Mouse (Mus musculus) forebrain, postnatal 0 days (tissue): ENCODE data around the gene Nek5. TPM values are rescaled to one million over a fixed set of nuclear protein-coding genes. Genes with fewer than 3 reads are reported as not detected.

Source experiments
- ATAC-seq: fragments of 200-750 bp; cut with Nextera tagmentation; 2 replicates; pipeline ENCODE4 v1.8.0; 2017; ENCODE audit warnings: mild to moderate bottlenecking, moderate library complexity
- DNase-seq: peaks from one replicate; pipeline ENCODE4 v3.0.0-alpha.2; 2015
- H3K27ac ChIP-seq: fragments of 300-500 bp; sonication (generic); 2 replicates; pipeline ENCODE4 v1.5.1; 2014; ENCODE audit warnings: low read depth, mild to moderate bottlenecking, antibody characterized with exemption, low read length, moderate library complexity, mixed read lengths
- H3K27me3 ChIP-seq: fragments of 300-500 bp; sonication (generic); 2 replicates; pipeline ENCODE4 v1.6.1; 2014; ENCODE audit warnings: mild to moderate bottlenecking, low read length, mixed read lengths; ENCODE audit not compliant: insufficient read depth
- H3K36me3 ChIP-seq: fragments of 300-500 bp; sonication (generic); 2 replicates; pipeline ENCODE4 v1.6.1; 2014; ENCODE audit warnings: mild to moderate bottlenecking, moderate library complexity; ENCODE audit not compliant: insufficient read depth
- H3K4me1 ChIP-seq: fragments of 300-500 bp; sonication (generic); 2 replicates; pipeline ENCODE4 v1.6.1; 2014; ENCODE audit warnings: antibody characterized with exemption; ENCODE audit not compliant: insufficient read depth
- H3K4me2 ChIP-seq: fragments of 300-500 bp; sonication (generic); 2 replicates; pipeline ENCODE4 v1.6.1; 2014; ENCODE audit warnings: low read depth, mild to moderate bottlenecking, moderate library complexity
- H3K4me3 ChIP-seq: fragments of 300-500 bp; sonication (generic); 2 replicates; pipeline ENCODE4 v1.5.1; 2014; ENCODE audit warnings: low read depth, low read length, mixed read lengths
- H3K9ac ChIP-seq: fragments of 300-500 bp; sonication (generic); 2 replicates; pipeline ENCODE4 v1.6.1; 2014; ENCODE audit warnings: mild to moderate bottlenecking
- H3K9me3 ChIP-seq: fragments of 300-500 bp; sonication (generic); 2 replicates; pipeline ENCODE4 v1.6.1; 2016; ENCODE audit warnings: low read length
- CTCF ChIP-seq: sonication (generic); IDR thresholded peaks from 2 replicates; pipeline ENCODE4 v1.5.1; 2016; ENCODE audit warnings: antibody characterized with exemption, control low read depth, low read depth
- WGBS: fragments of 180-500 bp; shearing (Covaris S2); extraction: QIAGEN DNeasy Blood & Tissue Kit; methylation state at CpG from one replicate; pipeline ENCODE4 v1.1.7; 2014; 5-methylcytosine and 5-hydroxymethylcytosine counted together
- polyA plus RNA-seq: library from polyadenylated mRNA; unstranded; fragments of >200 nt; fragmentation: Nextera tagmentation; extraction: Ambion mirVana; gene quantifications from 2 replicates; pipeline ENCODE4 v1.2.1, GENCODE M21; 2015
- total RNA-seq: library from RNA; depleted of rRNA; stranded (reverse); fragments of >200 nt; gene quantifications from 2 replicates; pipeline ENCODE4 v1.2.3, GENCODE M21; 2014; rRNA removed

The Nek5 gene
- total RNA-seq = 0.77 and 3.5 TPM in 2 replicates
- polyA plus RNA-seq = 0.92 and 1.2 TPM in 2 replicates

DNA sequence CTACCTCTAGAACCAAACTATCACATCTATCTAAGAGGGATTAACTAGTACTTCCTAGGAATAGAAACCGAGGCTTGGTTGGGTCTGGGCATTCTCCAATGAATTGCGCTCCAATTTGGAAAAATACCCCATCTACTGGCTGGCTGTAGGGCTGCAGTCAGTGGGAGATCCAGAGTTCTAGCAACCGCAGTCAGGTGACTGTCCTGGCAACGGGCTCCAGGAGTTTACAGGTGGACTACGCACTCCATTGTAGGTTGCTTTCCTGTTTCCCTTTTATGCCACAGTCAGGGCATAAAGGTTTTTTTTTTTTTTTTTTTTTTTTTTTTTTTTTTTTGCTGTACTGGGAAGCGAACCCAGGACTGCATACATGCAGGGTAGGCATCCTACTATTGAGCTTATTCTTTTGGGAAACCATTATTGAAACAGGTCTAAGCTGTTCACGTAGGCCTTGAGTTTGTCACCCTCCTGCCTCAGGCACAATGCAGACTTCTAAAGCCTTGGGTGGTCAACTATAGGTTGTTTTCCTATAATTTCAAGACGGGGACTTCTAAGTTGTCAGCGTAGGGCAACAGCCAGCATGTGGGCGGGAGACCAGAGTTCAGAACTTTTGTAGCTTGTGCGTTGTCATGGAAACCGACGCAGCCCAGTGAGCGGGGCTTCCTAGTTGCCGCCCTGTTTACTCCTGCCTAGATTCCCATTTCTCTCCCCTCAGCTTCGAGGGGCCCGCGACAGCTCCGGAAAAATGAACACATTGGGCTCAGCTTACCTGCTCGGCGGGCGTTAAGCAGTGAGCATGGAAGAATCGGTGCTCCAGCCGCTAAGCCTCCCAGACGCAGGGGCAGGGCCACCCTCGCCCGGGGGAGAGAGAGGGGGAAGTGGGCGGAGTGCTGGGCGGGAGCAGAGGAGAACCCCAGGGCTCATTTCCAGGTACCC lies at the start of gene Nek5:
TSS of gene Nek5 (minus strand) at position 834 of the 933 bp plus-strand sequence.
- 2% methylated on average over 29 of the region's 29 CpGs for WGBS
- Histone ChIP-seq H3K27ac (no peak within 1 kb of the TSS; the same call in 1 of the 2 replicates), H3K9ac (peak within 1 kb of the TSS; percentile 26; the same call in 1 of the 2 replicates), H3K36me3 (peaks cover 19% of the 10 kb centered on the region), H3K4me1 (0 out of 2 replicates have a peak, but pooled peaks cover 3% of the 10 kb centered on the region), H3K9me3 (no peaks in the 10 kb centered on the region), H3K27me3 (no peaks in the 10 kb centered on the region), H3K4me3 (peak within 1 kb of the TSS; percentile 30), H3K4me2 (peak within 1 kb of the TSS; percentile 52)
- peak; percentile 78 for ATAC-seq
- peak; percentile 58 for DNase-seq
- TF ChIP-seq CTCF = peak; percentile 56

DNA sequence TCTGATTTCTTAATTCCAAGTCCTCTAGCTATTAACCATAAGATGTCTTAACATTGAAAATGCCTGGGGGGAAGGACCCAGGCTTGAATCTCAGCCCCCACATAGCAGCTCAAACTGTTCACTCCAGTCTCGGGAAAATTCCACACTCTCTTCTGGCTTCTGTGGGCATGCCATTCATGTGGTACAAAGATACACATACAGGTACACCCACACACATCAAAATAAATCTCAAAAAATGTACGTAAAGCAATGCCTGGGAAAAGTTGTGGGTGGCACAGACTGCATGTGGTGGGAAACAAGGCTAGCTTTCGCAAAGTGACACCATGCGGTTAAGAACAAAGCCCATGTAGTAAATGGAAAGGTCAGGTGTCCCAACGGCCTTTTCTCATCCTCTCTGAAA lies 44.3 kb upstream of the Nek5 start:
- no peak for ATAC-seq
- H3K4me3 ChIP-seq = no peak overlapping the region
- no peaks in the 10 kb centered on the region for H3K4me1 ChIP-seq
- no peak overlapping the region for H3K4me2 ChIP-seq
- 89% methylated on average over 5 of the region's 5 CpGs for WGBS
- no peaks in the 10 kb centered on the region for H3K9me3 ChIP-seq
- no peak for TF ChIP-seq CTCF
- no peaks in the 10 kb centered on the region for H3K36me3 ChIP-seq
- no peak for DNase-seq
- H3K27ac ChIP-seq = no peak overlapping the region
- H3K9ac ChIP-seq = no peak overlapping the region
- H3K27me3 ChIP-seq = no peaks in the 10 kb centered on the region

DNA sequence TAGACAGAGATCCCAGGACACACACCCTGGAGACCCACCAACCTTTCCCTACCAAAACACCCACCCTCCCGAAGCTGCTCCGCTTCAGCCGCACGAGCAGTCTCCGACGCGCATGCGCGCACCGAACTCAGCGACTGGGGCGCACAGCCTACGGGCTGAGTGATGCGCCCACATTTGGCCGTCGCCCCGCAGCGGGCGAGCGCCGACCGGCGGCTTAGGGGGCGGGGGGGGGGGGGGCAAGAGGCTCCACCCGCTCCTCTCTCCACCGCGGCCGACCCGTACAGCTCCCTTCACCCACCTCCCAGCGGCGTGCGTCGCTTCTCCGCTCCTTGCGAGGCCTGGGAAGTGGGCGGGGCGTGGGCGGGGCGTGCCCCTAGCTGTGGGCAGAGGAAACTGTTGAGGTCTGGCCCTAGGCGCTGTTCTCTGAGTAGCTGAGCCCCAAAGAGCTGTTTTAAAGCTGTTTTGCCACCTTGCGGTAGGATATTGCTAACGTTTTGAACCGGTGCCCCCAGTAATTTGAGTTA lies 41.3 kb upstream of the Nek5 start, which contains the start of gene Nek3:
TSS of gene Nek3 (minus strand) at position 356 of the 524 bp plus-strand sequence.
- WGBS = under 1% methylated on average over 38 of the region's 43 CpGs

DNA sequence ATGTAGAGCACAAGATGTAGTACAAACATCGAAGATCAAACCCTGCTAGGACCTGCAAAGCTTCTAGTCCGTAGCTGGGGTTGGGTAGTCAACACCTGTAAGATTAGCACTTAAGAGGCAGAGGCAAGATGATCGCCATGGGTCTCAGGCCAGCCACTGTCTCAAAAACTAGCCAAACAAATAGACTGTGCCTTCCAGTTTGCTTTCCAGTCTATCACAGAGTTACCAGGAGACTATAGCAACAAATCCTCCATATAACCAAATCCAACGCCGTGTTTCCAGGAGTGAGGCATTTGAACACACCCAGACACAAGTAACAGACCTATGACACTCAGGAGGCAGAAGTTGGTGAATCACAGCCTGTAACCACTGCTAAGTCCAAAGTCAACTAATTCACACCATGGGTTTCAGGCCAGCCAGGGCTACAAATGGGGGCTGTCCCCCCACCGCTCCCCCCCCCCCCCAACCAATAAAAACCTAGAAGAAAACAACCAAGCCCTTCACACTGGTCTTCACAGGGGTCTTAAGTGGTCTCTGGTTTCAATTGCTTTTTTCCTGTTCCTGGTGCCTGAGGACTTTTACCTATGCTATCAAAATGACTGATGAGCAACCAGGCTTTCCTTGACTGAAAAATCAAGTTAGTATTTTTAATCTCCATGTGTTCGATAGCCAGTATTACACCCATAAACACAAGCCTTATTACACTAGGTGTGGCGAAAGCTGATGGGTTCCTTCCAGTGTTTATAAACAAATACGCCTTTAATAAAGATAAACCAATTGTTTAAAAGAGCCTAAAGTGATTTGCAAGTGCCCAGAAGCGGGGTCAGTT lies 40.6 kb upstream of the Nek5 start:
- Histone ChIP-seq H3K4me3 (peak overlapping the region; percentile 58), H3K4me1 (no peaks in the 10 kb centered on the region), H3K36me3 (no peaks in the 10 kb centered on the region), H3K27me3 (no peaks in the 10 kb centered on the region), H3K9me3 (no peaks in the 10 kb centered on the region), H3K27ac (peak overlapping the region; percentile 82), H3K9ac (peak overlapping the region; percentile 62), H3K4me2 (peak overlapping the region; percentile 52)
- TF ChIP-seq CTCF = no peak
- 49% methylated on average over 10 of the region's 10 CpGs for WGBS
- ATAC-seq (peak; percentile 30), DNase-seq (no peak)

More for the DNA sequence above, 41.3 kb upstream of the Nek5 start, which contains the start of gene Nek3:
- H3K27ac ChIP-seq = peak within 1 kb of the TSS; percentile 82
- peak; percentile 72 for TF ChIP-seq CTCF
- H3K4me3 ChIP-seq = peak within 1 kb of the TSS; percentile 58
- DNase-seq (peak; percentile 96), ATAC-seq (peak; percentile 98)
- no peaks in the 10 kb centered on the region for H3K27me3 ChIP-seq
- no peaks in the 10 kb centered on the region for H3K4me1 ChIP-seq
- H3K9me3 ChIP-seq = no peaks in the 10 kb centered on the region
- H3K4me2 ChIP-seq = peak within 1 kb of the TSS; percentile 52
- peak within 1 kb of the TSS; percentile 62 for H3K9ac ChIP-seq
- H3K36me3 ChIP-seq = no peaks in the 10 kb centered on the region

DNA sequence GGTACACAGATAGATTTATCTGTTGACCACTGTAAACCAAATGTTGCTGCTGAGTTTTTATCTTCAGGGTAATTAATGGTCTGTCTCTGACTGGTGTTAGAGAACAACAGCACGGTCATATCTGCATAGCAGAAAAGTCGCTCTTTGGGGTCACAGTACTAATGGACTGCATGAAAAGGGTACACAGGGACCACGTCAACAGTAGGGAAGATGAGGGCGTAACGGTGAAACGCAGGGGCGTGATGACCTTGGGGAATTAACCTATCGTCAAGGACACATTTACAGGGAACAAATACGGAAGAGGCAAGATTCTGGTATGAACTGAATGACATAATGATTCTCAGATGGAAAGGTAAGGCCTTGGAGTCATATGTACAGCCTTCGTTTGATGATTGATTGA lies 39.6 kb upstream of the Nek5 start:
- Histone ChIP-seq H3K4me2 (no peak overlapping the region), H3K36me3 (0 out of 2 replicates have a peak, but pooled peaks cover 3% of the 10 kb centered on the region), H3K27me3 (no peaks in the 10 kb centered on the region), H3K9ac (no peak overlapping the region), H3K9me3 (no peaks in the 10 kb centered on the region), H3K27ac (no peak overlapping the region), H3K4me1 (no peaks in the 10 kb centered on the region), H3K4me3 (no peak overlapping the region)
- DNase-seq (no peak), ATAC-seq (no peak)
- 97% methylated on average over 10 of the region's 10 CpGs for WGBS
- TF ChIP-seq CTCF = no peak

DNA sequence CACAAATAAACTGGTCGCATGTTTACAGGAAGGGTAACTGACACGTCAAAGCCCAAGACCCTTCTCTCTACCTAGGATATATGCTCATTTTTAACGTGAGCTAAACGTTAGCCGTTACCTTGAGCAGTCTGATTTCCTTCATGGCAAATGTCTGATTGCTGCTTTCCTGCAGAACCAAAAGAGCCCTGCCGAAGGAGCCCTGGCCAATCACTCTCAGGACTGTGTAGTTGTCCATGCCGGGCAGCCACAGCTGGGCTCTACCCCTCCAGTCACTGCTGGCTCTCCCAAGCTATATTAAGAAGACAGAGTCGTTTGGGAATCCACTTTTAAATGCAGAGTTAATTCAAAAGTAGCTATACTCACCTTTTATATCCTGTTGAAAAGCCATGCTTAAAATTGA lies 37.4 kb upstream of the Nek5 start:
- 0 out of 2 replicates have a peak, but pooled peaks cover 9% of the 10 kb centered on the region for H3K36me3 ChIP-seq
- 91% methylated on average over 8 of the region's 8 CpGs for WGBS
- no peak overlapping the region for H3K4me2 ChIP-seq
- H3K4me1 ChIP-seq = no peaks in the 10 kb centered on the region
- H3K4me3 ChIP-seq = no peak overlapping the region
- no peak overlapping the region for H3K9ac ChIP-seq
- H3K27ac ChIP-seq = no peak overlapping the region
- H3K9me3 ChIP-seq = no peaks in the 10 kb centered on the region
- TF ChIP-seq CTCF = no peak
- no peak for DNase-seq
- H3K27me3 ChIP-seq = no peaks in the 10 kb centered on the region
- ATAC-seq = no peak
